Mouse (Mus musculus) CD8-positive naive resting alpha-beta T cell, adult 2 months (primary cell): ENCODE measurements around the gene Tm2d1.
A peak's percentile ranks its signal among the peaks of the same experiment; 100 is the strongest.
"Not testable (repeated sequence)": the region's sequence is repeated elsewhere in the genome, so short reads cannot be mapped to it uniquely, and the experiment has no call there.

Experiments used
- DNase-seq, 2 experiments: peaks; one replicate each; pipeline ENCODE4 v3.0.0; 2022; ENCODE audit warnings: low read depth in 2 of 2, low spot score in 2 of 2

Tm2d1 gene

DNA sequence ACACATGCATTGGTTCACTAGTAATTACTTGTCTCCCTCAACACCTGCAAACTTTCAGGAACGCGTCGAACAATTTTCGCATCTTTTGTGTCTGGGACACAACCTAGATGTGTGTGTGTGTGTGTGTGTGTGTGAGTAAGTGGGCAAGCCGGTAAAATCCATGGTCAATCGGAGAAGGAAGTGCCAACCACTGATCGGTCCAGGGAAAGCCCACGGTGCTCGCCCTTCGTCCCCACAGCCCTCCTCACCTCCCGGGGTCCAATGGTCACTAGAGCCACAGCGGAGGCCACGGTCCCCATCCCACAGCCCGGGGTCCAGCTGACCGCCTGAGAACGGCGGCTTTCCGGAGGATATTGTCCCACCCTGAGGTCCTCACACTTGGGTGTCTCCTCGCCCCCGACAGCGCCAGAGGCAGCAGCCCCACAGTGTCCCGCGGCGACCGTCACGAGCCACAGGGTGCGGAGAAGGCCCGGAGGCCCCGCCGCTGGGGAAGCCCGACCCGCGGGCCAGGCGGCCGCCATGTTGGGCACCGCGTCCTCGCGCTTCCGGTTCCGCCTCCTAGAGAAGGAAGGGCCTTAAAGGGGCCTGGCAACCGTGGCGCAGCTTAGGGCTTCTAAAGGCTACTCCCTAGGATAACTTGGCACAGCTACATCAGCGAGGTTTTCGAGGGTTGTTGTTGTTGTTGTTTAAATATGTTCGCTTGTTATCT, at the start of gene Tm2d1:
Tm2d1 (minus strand) TSS at position 591 of the 709 bp plus-strand sequence.
- DNase-seq, result peak; percentile 77 to 78

GRCm38 (mm10) chr4:98428371-98428770, 45.3 kb upstream of the Tm2d1 start:
- DNase-seq, result no peak

- not testable (repeated sequence) for DNase-seq
Observed at GRCm38 (mm10) chr4:98415150-98415549, 32.0 kb upstream of the Tm2d1 start.

GRCm38 (mm10) chr4:98408455-98408854, 25.3 kb upstream of the Tm2d1 start:
- no peak for DNase-seq

DNA sequence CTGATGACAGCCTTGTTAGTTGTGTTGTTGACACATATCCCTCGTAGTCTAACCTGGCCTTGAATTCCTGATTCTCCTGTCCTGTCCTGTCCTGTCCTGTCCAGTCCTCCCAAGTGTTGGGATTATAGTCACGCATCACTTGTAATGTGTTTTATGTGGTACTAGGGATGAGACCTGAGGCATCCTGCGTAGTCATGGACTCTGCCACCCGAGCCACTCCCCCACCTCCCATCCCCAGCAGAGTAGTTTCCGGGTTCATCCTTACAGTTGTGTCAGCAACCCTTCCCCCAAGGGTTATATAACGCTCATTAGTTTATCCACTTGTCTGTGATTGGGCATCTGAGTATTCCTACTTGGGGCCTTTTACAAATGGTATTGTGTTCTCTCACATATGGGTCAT, 21.3 kb upstream of the Tm2d1 start:
- no peak for DNase-seq

DNA sequence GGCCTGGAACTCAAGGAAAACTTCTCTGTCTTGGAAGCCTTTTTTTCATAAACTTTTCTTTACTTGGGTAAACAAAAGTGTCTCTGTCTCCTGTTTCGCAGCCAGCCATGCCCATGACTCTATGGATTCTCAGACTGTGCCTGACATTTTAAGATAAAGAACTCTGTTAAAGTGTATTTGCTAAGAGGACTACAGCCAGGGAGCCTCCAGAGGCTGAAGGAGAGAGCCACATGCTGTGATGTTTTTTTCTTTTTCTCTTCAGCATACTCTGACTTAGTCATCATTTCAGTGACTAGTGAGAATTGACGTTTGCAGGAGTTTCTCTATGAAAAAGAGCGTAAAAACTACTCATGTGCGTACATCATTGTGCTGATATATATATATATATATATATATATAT, 20.4 kb upstream of the Tm2d1 start:
- DNase-seq, result no peak

DNA sequence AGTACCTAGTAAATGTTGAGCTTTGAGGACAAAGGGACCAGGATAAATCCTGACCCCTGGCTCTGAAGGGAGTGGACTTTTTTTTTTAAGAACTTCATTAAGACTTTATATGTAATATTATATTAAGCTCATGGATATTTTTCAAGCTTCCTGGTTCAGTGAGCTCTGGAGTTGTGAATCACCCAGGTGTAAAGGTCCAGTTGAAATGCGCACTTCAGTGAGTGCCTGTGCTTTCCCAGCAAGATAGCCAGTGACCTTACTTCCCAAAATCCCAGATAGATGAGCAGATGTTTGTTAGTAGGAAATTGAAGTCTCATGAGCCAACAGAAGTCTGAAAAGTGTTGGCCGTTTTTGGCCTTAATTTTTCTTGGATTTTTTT, 18.5 kb upstream of the Tm2d1 start:
- DNase-seq, result no peak

- no peak for DNase-seq
Observed at GRCm38 (mm10) chr4:98400926-98401583, 17.9 kb upstream of the Tm2d1 start.

DNA sequence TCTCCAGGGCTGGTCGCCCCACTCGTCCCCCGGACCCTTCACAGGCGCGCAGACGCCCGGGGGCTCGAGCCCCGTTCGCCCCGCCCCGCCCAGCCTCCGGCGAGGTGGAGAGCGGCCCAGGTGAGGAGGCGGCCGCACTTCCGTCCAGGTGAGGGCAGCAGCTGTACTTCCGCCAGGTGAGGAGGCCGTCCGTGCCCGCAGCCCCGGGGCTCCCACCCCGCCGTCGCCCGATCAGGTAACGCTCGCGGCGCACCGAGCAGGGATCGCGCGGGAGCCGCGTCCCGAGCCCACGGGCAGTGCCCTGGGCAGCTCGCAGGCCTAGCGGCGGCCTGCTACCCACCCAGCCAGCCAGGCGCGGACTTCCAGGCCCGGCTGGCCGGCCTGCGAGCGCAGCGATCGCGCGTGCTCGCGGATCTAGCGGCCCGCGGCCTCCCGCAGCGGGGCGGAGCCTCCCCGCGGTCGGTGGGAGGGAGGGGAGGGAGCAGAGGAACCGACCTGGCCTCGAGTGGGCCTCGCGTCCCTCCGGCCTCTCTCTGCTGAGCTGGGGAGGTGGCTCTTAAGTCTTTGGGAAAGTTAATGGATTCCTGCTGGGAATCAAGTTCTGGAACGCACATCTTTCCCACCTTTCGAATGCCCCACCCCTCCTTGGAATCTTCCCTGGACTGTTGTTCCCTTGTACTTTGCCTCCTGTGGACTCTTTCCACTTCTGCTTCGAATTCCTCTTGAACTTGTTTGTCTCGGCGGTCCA, 12.8 kb upstream of the Tm2d1 start, which contains the start of gene Patj:
Patj (plus strand) TSS at position 96 of the 748 bp plus-strand sequence.
- peak; percentile 36 to 48 for DNase-seq

GRCm38 (mm10) chr4:98395346-98395689, 12.2 kb upstream of the Tm2d1 start:
- no peak for DNase-seq

DNA sequence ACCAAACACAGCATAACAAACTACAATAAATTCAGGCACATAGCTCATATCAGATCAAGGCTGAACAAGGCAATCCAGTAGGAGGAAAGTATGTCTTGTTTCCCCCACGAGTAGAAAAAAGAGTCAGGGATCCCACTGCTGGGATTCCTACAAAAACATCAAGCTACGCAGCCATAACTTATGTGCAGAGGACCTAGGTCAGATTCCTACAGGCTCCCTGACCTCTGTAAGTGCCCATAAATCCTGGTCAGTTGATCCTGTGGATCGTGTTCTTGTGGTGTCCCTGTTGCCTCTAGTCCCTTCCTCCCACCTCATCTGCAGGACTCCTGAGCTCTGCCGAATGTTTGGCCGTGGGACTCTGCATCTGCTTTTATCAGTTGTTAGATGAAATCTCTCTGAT, 1.9 kb upstream of the Tm2d1 start:
- no peak for DNase-seq

- DNase-seq, result no peak
Observed at GRCm38 (mm10) chr4:98376943-98377342, 6.2 kb downstream of the Tm2d1 start.

DNA sequence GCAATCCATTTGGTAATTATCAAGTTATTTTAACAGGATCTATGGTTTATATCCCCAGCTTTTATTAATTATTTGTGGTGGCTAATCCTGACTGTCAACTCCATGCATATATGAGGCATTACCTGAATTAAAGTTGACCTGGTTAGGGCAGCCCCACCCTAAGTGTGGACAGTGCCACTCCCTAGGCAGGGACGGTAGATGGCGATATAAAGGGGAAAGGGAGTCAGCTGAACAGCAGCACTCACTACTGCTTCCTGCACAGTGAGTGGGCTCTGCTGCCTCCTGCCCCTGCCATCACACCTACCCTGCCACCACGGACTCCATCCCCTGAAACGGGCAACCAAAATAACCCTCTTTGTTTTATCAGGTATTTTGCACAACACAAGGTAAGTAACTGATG, 7.7 kb downstream of the Tm2d1 start:
- DNase-seq, result peak in 1 of 2 experiments; percentile 17

- DNase-seq, result no peak
Observed at GRCm38 (mm10) chr4:98358034-98358809, 24.9 kb downstream of the Tm2d1 start.

GRCm38 (mm10) chr4:98348580-98348979, 34.5 kb downstream of the Tm2d1 start:
- no peak for DNase-seq

GRCm38 (mm10) chr4:98345783-98346182, 37.3 kb downstream of the Tm2d1 start:
- DNase-seq, result no peak

DNA sequence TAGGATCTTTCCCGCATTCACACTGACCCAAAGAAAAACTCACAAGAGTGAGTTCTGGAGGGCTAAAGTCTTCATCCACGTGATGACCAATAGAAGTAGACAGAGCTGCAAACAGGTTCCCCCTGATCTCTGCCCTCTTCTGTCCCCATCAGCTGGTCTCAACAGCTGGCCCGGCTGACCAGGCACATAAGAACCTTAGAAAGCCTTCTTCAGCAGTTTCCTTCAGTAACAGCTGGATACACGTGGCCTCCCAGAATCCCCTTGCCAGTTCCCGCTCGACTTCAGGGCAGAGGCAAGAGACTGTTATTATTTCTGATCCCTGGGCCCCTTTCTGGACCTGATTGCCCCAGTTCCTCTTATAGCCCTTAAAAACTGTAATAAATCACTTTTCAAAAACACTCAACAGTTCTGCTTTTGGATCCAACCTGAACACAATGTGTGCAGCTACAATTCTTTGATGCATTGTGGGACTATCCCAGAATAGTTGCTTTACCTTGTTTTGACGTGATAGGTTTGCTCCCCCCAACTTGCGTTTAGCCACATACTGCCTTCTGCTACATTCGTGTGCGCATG, 43.0 kb downstream of the Tm2d1 start:
- no peak for DNase-seq

DNA sequence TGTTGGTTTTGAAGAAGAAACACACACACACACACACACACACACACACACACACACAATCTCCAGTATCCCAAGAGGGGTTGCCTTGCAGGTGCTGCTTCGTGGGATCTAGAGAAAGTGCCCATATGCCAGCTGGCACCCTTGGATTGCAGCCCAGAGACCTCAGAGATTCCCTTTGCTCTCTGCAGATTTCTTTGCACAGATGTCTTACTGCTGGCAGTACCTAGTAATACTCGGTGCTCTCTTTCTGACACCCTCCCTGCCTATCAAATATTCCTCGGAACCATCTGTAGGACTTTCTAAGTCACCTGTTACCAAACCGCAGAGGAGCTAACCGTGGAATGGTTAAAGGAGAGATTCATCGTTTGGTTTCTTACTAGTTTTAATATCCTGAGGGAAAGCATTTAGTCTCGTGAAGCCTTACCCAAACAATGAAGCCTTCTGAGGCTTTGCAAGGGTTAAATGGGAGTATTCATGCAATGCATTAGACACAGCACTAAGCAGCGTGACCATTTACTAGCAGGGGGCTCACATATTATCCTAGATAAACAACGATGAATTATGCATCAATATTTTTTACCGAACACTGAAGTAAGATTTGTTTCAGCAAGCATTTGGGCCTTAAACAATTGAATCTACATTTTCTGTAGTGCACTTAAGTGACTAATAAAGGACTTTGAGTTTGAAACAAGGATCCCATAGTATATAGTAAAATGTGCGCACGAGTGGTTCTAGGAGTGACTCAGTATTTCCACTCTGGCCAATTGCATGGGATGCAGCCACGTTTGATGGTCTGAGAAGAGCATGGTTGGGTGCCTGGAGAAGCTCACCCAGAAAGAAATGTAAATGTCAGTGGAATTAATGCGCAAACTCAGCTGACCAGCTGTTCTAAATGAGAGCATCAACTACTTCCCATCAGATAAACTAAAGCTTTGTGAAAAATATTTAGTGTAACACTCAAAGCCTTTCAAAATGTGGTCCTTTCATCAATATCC, 44.2 kb downstream of the Tm2d1 start:
- no peak for DNase-seq

DNA sequence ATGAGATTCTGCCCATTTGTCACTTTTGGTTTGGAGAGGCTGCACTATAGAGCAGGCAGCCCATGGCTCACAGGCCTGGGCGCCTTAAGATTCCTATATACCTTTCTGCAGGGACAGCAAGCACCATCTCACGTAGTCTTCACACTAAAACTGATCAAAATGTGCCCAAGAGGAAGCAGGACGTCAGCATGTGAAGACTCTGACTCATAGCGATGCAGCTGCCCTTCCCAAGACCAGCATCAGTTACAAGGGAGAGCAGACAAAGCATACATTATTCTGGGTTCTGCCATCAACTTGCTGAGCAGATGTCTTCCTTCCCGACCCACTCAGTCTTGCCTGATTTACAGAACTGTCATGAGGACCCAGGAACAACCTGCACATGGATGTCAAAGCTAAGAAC, 45.9 kb downstream of the Tm2d1 start:
- no peak for DNase-seq

GRCm38 (mm10) chr4:98335726-98336125, 47.4 kb downstream of the Tm2d1 start:
- DNase-seq, result no peak
